Mouse (Mus musculus) liver, embryonic 16.5 days (tissue): ENCODE data around the gene Rusc2. TPM values are rescaled to one million over a fixed set of nuclear protein-coding genes. Genes with fewer than 3 reads are reported as not detected.

Experiments used
- ATAC-seq: fragments of 200-750 bp; cut with Nextera tagmentation; 2 replicates; pipeline ENCODE4 v1.8.0; 2017; ENCODE audit warnings: low read depth, mild to moderate bottlenecking, moderate number of reproducible peaks, moderate library complexity
- H3K27ac ChIP-seq: fragments of 300-500 bp; sonication (generic); 2 replicates; pipeline ENCODE4 v1.5.1; 2014; ENCODE audit warnings: mild to moderate bottlenecking, low read length
- H3K27me3 ChIP-seq: fragments of 300-500 bp; sonication (generic); 2 replicates; pipeline ENCODE4 v1.6.1; 2014; ENCODE audit warnings: low read depth, low read length, mixed read lengths; ENCODE audit not compliant: control insufficient read depth, insufficient read depth
- H3K36me3 ChIP-seq: fragments of 300-500 bp; sonication (generic); 2 replicates; pipeline ENCODE4 v1.6.1; 2014; ENCODE audit warnings: mild to moderate bottlenecking; ENCODE audit not compliant: control insufficient read depth, insufficient read depth
- H3K4me1 ChIP-seq: fragments of 300-500 bp; sonication (generic); 2 replicates; pipeline ENCODE4 v1.6.1; 2014; ENCODE audit warnings: low read depth, low read length, mixed read lengths; ENCODE audit not compliant: control insufficient read depth
- H3K4me2 ChIP-seq: fragments of 300-500 bp; sonication (generic); 2 replicates; pipeline ENCODE4 v1.6.1; 2014; ENCODE audit warnings: low read depth, low read length, mixed read lengths
- H3K4me3 ChIP-seq: fragments of 300-500 bp; sonication (generic); 2 replicates; pipeline ENCODE4 v1.5.1; 2014; ENCODE audit warnings: low read depth, mild to moderate bottlenecking, low read length
- H3K9ac ChIP-seq: fragments of 300-500 bp; sonication (generic); 2 replicates; pipeline ENCODE4 v1.6.1; 2014; ENCODE audit warnings: low read depth, low read length
- H3K9me3 ChIP-seq: fragments of 300-500 bp; sonication (generic); replicated peaks from 2 replicates; pipeline ENCODE4 v1.6.1; 2016; ENCODE audit warnings: low read length; ENCODE audit not compliant: control insufficient read depth
- WGBS: fragments of 180-500 bp; shearing (Covaris S2); extraction: QIAGEN DNeasy Blood & Tissue Kit; methylation state at CpG from one replicate; pipeline ENCODE4 v1.1.7; 2014; ENCODE audit not compliant: insufficient replicate concordance; 5-methylcytosine and 5-hydroxymethylcytosine counted together
- polyA plus RNA-seq: library from polyadenylated mRNA; unstranded; fragments of >200 nt; fragmentation: Nextera tagmentation; extraction: Ambion mirVana; gene quantifications from 2 replicates; pipeline ENCODE4 v1.2.1, GENCODE M21; 2015

Gene Rusc2
- polyA plus RNA-seq, 1 experiment from 2014 or later, result 2.9 TPM

GRCm38 (mm10) chr4:43380951-43381350 lies 828 bp upstream of the Rusc2 start:
- Histone ChIP-seq H3K36me3 (no peaks in the 10 kb centered on the region), H3K9ac (no peak overlapping the region), H3K4me1 (no peaks in the 10 kb centered on the region; the same call in 1 of the 2 replicates), H3K9me3 (no peaks in the 10 kb centered on the region), H3K4me2 (peak overlapping the region; percentile 62), H3K4me3 (peak overlapping the region; percentile 59), H3K27me3 (peaks cover 12% of the 10 kb centered on the region), H3K27ac (no peak overlapping the region)
- whole genome bisulfite sequencing, result 44% methylated on average over 10 of the region's 10 CpGs
- no peak for ATAC-seq

- H3K36me3 ChIP-seq, result no peaks in the 10 kb centered on the region
- H3K9me3 ChIP-seq, result no peaks in the 10 kb centered on the region
- H3K4me3 ChIP-seq, result peak overlapping the region; percentile 59
- 5% methylated on average over 30 of the region's 33 CpGs for WGBS
- peak overlapping the region; percentile 62 for H3K4me2 ChIP-seq
- H3K9ac ChIP-seq, result peak overlapping the region; percentile 55
- peak; percentile 32 for ATAC-seq
- no peaks in the 10 kb centered on the region; the same call in 1 of the 2 replicates for H3K4me1 ChIP-seq
- H3K27ac ChIP-seq, result no peak overlapping the region; the same call in 1 of the 2 replicates
- peaks cover 12% of the 10 kb centered on the region for H3K27me3 ChIP-seq
These were observed 609 bp downstream of the Rusc2 start for GRCm38 (mm10) chr4:43382155-43383020.

- H3K36me3 ChIP-seq, result no peaks in the 10 kb centered on the region
- peak overlapping the region; percentile 62; the same call in 1 of the 2 replicates for H3K4me2 ChIP-seq
- no peak overlapping the region for H3K9ac ChIP-seq
- H3K27me3 ChIP-seq, result peaks cover 12% of the 10 kb centered on the region
- H3K4me3 ChIP-seq, result no peak overlapping the region
- ATAC-seq, result no peak
- no peaks in the 10 kb centered on the region; the same call in 1 of the 2 replicates for H3K4me1 ChIP-seq
- H3K9me3 ChIP-seq, result no peaks in the 10 kb centered on the region
- no peak overlapping the region for H3K27ac ChIP-seq
- 48% methylated on average over 11 of the region's 11 CpGs for WGBS
These were observed 1.7 kb downstream of the Rusc2 start for GRCm38 (mm10) chr4:43383246-43384082.

- Histone ChIP-seq H3K4me1 (no peaks in the 10 kb centered on the region; the same call in 1 of the 2 replicates), H3K9me3 (no peaks in the 10 kb centered on the region), H3K4me2 (no peak overlapping the region), H3K27me3 (peaks cover 12% of the 10 kb centered on the region), H3K4me3 (no peak overlapping the region), H3K27ac (no peak overlapping the region), H3K9ac (no peak overlapping the region), H3K36me3 (no peaks in the 10 kb centered on the region)
- WGBS, result 53% methylated on average over 5 of the region's 5 CpGs
- ATAC-seq, result no peak
These were observed 2.3 kb downstream of the Rusc2 start for GRCm38 (mm10) chr4:43384083-43384460.

GRCm38 (mm10) chr4:43384541-43384940 lies 2.8 kb downstream of the Rusc2 start:
- no peaks in the 10 kb centered on the region for H3K36me3 ChIP-seq
- no peak overlapping the region for H3K27ac ChIP-seq
- H3K4me2 ChIP-seq, result no peak overlapping the region
- no peak overlapping the region for H3K9ac ChIP-seq
- ATAC-seq, result no peak
- peaks cover 12% of the 10 kb centered on the region for H3K27me3 ChIP-seq
- no peak overlapping the region for H3K4me3 ChIP-seq
- H3K9me3 ChIP-seq, result no peaks in the 10 kb centered on the region
- H3K4me1 ChIP-seq, result no peaks in the 10 kb centered on the region; the same call in 1 of the 2 replicates
- WGBS, result 83% methylated on average over 3 of the region's 3 CpGs

- no peak for ATAC-seq
- Histone ChIP-seq H3K9me3 (no peaks in the 10 kb centered on the region), H3K4me3 (no peak overlapping the region), H3K9ac (no peak overlapping the region), H3K36me3 (no peaks in the 10 kb centered on the region), H3K4me2 (no peak overlapping the region), H3K4me1 (no peaks in the 10 kb centered on the region; the same call in 1 of the 2 replicates), H3K27ac (no peak overlapping the region), H3K27me3 (peaks cover 2% of the 10 kb centered on the region; the same call in 1 of the 2 replicates)
These were observed 5.2 kb downstream of the Rusc2 start for GRCm38 (mm10) chr4:43386932-43387331.

- Histone ChIP-seq H3K27me3 (no peaks in the 10 kb centered on the region), H3K4me2 (no peak overlapping the region), H3K9ac (no peak overlapping the region), H3K4me1 (no peaks in the 10 kb centered on the region), H3K27ac (no peak overlapping the region), H3K4me3 (no peak overlapping the region), H3K9me3 (no peaks in the 10 kb centered on the region), H3K36me3 (no peaks in the 10 kb centered on the region)
- ATAC-seq, result no peak
- WGBS, result 69% methylated on average over 2 of the region's 2 CpGs
These were observed 7.6 kb downstream of the Rusc2 start for GRCm38 (mm10) chr4:43389390-43389789.

- WGBS, result 62% methylated on average over 9 of the region's 9 CpGs
- H3K27ac ChIP-seq, result no peak overlapping the region
- peaks cover 4% of the 10 kb centered on the region; the same call in 1 of the 2 replicates for H3K4me1 ChIP-seq
- H3K9me3 ChIP-seq, result no peaks in the 10 kb centered on the region
- H3K9ac ChIP-seq, result no peak overlapping the region
- no peaks in the 10 kb centered on the region for H3K36me3 ChIP-seq
- no peak overlapping the region for H3K4me2 ChIP-seq
- no peak overlapping the region for H3K4me3 ChIP-seq
- ATAC-seq, result no peak
- H3K27me3 ChIP-seq, result no peaks in the 10 kb centered on the region
These were observed 8.2 kb downstream of the Rusc2 start for GRCm38 (mm10) chr4:43389845-43390440.
